Mouse (Mus musculus) liver, embryonic 11.5 days (tissue): ENCODE results near the gene Tcte1. TPM values are rescaled to one million over a fixed set of nuclear protein-coding genes. Genes with fewer than 3 reads are reported as not detected.

Experiments
- ATAC-seq: fragments of 200-750 bp; cut with Nextera tagmentation; replicated peaks from 2 replicates; pipeline ENCODE4 v1.8.0; 2017; ENCODE audit warnings: moderate number of reproducible peaks, mild to moderate bottlenecking, moderate TSS enrichment, moderate library complexity; ENCODE audit not compliant: low FRiP score
- DNase-seq: peaks from one replicate; pipeline ENCODE4 v3.0.0-alpha.2; 2017; ENCODE audit warnings: low spot score
- H3K27ac ChIP-seq: fragments of 300-500 bp; sonication (generic); 2 replicates; pipeline ENCODE4 v1.5.1; 2014; ENCODE audit warnings: mild to moderate bottlenecking, low read depth, low read length, control low read depth
- H3K27me3 ChIP-seq: fragments of 300-500 bp; sonication (generic); replicated peaks from 2 replicates; pipeline ENCODE4 v1.6.1; 2014; ENCODE audit warnings: low read length, mixed read lengths; ENCODE audit not compliant: control insufficient read depth, insufficient read depth
- H3K36me3 ChIP-seq: fragments of 300-500 bp; sonication (generic); 2 replicates; pipeline ENCODE4 v1.6.1; 2014; ENCODE audit warnings: mild to moderate bottlenecking, low read length, moderate library complexity, mixed read lengths; ENCODE audit not compliant: control insufficient read depth, insufficient read depth
- H3K4me1 ChIP-seq: fragments of 300-500 bp; sonication (generic); replicated peaks from 2 replicates; pipeline ENCODE4 v1.6.1; 2014; ENCODE audit warnings: low read length, mixed read lengths; ENCODE audit not compliant: control insufficient read depth, insufficient read depth
- H3K4me2 ChIP-seq: fragments of 300-500 bp; sonication (generic); 2 replicates; pipeline ENCODE4 v1.6.1; 2014; ENCODE audit warnings: mild to moderate bottlenecking, control low read depth, moderate library complexity
- H3K4me3 ChIP-seq: fragments of 300-500 bp; sonication (generic); 2 replicates; pipeline ENCODE4 v1.5.1; 2014; ENCODE audit warnings: low read depth, low read length, control low read depth
- H3K9ac ChIP-seq: fragments of 300-500 bp; sonication (generic); 2 replicates; pipeline ENCODE4 v1.6.1; 2014; ENCODE audit warnings: low read depth, low read length, control low read depth
- H3K9me3 ChIP-seq: fragments of 300-500 bp; sonication (generic); 2 replicates; pipeline ENCODE4 v1.6.1; 2016; ENCODE audit warnings: low read length, inconsistent platforms, mixed read lengths; ENCODE audit not compliant: control insufficient read depth
- WGBS: fragments of 180-500 bp; shearing (Covaris S2); extraction: QIAGEN DNeasy Blood & Tissue Kit; methylation state at CpG from one replicate; pipeline ENCODE4 v1.1.7; 2014; 5-methylcytosine and 5-hydroxymethylcytosine counted together
- polyA plus RNA-seq: library from polyadenylated mRNA; unstranded; fragments of >200 nt; fragmentation: Nextera tagmentation; extraction: Ambion mirVana; gene quantifications from 2 replicates; pipeline ENCODE4 v1.2.1, GENCODE M21; 2014

Gene Tcte1
- polyA plus RNA-seq, 1 experiment from 2014 or later, result 0.23 TPM

DNA sequence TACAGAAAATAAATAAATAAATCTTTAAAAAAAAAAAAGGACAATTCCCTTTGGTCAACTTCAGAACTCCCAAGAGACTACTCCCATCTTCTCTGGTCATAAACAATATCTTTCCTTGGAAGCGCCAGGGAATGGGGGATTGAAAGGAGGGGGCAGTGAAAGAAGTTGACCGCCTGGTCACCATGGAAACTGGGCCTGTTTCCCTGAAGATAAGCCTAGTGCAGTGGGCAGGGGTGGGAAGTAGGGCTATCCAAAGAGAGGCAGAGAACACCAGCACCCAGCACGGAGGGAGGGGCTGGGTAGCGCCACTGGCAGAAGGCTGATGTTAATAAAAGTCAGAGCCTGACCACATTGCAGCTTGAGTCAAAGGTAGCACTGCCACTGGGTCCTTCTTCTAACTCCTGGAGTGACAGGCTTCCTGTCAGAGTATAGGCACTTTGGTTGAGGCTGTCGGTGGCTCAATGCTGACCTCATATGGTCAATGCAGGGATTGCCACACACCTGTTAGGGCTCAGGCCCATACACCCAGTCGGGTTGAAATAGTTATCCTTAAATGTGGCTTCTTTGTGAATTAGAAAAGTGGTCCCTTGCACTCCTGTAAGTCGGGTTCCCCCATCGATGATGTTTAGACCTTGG, 28.7 kb downstream of the Tcte1 start:
- Histone ChIP-seq H3K9ac (no peak overlapping the region), H3K4me2 (no peak overlapping the region), H3K36me3 (no peaks in the 10 kb centered on the region), H3K4me1 (peaks cover 26% of the 10 kb centered on the region), H3K4me3 (no peak overlapping the region), H3K9me3 (no peaks in the 10 kb centered on the region), H3K27me3 (peaks cover 54% of the 10 kb centered on the region), H3K27ac (no peak overlapping the region)
- ATAC-seq (peak; percentile 46; the same call in 1 of the 2 replicates), DNase-seq (no peak)
- 2% methylated on average over 8 of the region's 8 CpGs for WGBS

DNA sequence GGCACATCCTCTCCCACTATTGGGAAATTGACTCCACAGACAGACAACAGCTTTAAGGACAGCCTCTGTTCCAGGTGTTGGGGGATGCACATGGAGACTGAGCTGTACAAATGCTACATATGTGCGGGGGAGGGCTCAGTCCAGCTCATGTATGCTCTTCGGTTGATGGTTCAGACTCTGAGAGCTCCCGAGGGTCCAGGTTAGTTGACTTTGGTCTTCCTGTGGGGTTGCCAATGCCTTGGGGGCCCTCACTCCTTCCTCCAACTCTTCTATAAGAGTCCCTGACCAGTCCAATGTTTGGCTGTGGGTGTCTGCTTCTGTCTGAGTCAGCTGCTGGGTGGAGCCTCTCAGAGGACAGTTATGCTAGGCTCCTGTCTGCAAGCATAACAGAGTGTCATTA, 29.8 kb downstream of the Tcte1 start:
- Histone ChIP-seq H3K4me1 (peaks cover 26% of the 10 kb centered on the region), H3K27me3 (peaks cover 50% of the 10 kb centered on the region), H3K4me2 (no peak overlapping the region), H3K9me3 (no peaks in the 10 kb centered on the region), H3K4me3 (no peak overlapping the region), H3K27ac (no peak overlapping the region), H3K36me3 (no peaks in the 10 kb centered on the region), H3K9ac (no peak overlapping the region)
- ATAC-seq (no peak), DNase-seq (no peak)
- 79% methylated on average over 3 of the region's 3 CpGs for WGBS

DNA sequence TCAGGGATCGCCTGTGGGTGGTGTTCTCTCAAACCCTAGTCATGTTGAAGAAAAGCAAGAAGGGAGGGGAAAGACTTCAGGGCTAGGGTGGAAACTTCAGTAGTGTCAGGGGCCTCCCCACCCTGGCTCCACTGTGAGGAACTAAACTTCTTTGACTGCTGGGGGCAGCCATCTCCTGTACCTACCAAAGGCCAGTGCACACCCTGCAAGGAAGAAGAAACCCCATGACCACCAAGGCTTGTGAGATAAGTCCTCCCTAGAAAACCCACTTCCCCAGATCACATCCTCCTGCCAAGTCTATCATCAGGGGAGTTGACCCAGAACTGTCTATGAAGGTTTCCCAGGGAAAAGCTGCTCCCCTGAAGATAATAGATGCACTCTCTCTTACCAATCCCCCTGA, 31.2 kb downstream of the Tcte1 start:
- H3K4me2 ChIP-seq, result no peak overlapping the region
- no peaks in the 10 kb centered on the region for H3K36me3 ChIP-seq
- ATAC-seq (no peak), DNase-seq (no peak)
- H3K27ac ChIP-seq, result no peak overlapping the region
- H3K4me1 ChIP-seq, result peaks cover 18% of the 10 kb centered on the region
- H3K9ac ChIP-seq, result no peak overlapping the region
- no peaks in the 10 kb centered on the region for H3K9me3 ChIP-seq
- H3K27me3 ChIP-seq, result peaks cover 36% of the 10 kb centered on the region
- no peak overlapping the region for H3K4me3 ChIP-seq
- 42% methylated on average over 1 of the region's 1 CpGs for WGBS

DNA sequence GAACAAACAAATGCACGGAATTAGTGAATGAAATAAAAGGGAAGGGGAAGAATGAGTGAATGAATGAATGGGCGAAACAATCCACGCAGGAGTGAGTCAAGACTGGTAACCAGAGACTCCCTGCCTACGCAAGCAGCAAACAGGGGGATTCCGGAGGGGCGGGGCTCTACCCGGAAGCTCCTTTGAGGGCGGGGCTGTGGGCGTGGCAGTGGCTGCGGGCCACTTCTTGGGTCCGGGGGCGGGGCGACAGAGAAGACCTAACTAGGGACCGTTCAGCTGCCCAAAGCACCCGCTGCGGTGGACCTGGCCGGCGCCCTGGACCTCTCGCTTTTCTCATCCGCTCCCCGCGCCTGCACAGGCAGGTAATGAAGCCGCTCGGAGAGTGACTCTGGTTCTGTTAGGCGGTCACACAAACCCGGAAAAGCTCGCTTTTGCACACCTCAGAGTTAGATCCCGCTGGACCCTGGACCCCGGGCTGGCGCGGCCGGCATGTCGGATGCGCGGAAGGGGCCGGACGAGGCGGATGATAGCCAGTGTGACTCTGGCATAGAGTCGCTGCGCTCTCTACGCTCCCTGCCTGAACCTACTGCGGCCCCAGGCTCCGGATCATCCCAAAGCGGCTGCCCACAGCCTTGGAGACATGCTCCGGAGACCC, 32.3 kb downstream of the Tcte1 start, which contains the start of gene Nfkbie:
Gene Nfkbie, plus strand, starts transcription at position 252 of the 655 bp plus-strand sequence.
- no peaks in the 10 kb centered on the region for H3K9me3 ChIP-seq
- DNase-seq (peak; percentile 97), ATAC-seq (peak; percentile 79)
- peak within 1 kb of the TSS; percentile 68 for H3K9ac ChIP-seq
- H3K4me1 ChIP-seq, result peaks cover 18% of the 10 kb centered on the region
- H3K4me2 ChIP-seq, result peak within 1 kb of the TSS; percentile 100
- H3K27ac ChIP-seq, result no peak within 1 kb of the TSS
- WGBS, result under 1% methylated on average over 45 of the region's 45 CpGs
- H3K27me3 ChIP-seq, result peaks cover 25% of the 10 kb centered on the region
- peak within 1 kb of the TSS; percentile 73 for H3K4me3 ChIP-seq
- no peaks in the 10 kb centered on the region for H3K36me3 ChIP-seq

DNA sequence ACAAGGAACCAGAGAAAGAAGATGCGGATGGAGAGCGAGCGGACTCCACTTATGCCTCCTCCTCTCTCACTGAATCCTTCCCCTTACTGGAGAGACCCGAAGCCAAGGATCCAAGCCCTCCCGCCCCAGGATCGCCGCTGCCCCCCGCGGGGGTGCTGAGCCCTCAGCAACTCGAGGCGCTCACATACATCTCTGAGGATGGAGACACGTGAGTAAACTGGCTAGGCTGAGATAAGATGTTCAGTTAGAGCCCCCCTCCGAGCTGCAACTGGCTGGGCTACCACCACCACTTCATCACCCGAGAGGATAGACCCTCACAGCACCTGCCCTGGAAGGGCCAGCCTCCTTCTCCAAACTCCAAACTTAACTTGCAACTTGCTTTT, 32.9 kb downstream of the Tcte1 start:
- 3% methylated on average over 14 of the region's 14 CpGs for WGBS
- Histone ChIP-seq H3K27ac (no peak overlapping the region), H3K9me3 (no peaks in the 10 kb centered on the region), H3K27me3 (peaks cover 20% of the 10 kb centered on the region), H3K36me3 (no peaks in the 10 kb centered on the region), H3K4me1 (peaks cover 18% of the 10 kb centered on the region), H3K4me3 (peak overlapping the region; percentile 73), H3K9ac (peak overlapping the region; percentile 68), H3K4me2 (peak overlapping the region; percentile 100)
- ATAC-seq (no peak), DNase-seq (no peak)

DNA sequence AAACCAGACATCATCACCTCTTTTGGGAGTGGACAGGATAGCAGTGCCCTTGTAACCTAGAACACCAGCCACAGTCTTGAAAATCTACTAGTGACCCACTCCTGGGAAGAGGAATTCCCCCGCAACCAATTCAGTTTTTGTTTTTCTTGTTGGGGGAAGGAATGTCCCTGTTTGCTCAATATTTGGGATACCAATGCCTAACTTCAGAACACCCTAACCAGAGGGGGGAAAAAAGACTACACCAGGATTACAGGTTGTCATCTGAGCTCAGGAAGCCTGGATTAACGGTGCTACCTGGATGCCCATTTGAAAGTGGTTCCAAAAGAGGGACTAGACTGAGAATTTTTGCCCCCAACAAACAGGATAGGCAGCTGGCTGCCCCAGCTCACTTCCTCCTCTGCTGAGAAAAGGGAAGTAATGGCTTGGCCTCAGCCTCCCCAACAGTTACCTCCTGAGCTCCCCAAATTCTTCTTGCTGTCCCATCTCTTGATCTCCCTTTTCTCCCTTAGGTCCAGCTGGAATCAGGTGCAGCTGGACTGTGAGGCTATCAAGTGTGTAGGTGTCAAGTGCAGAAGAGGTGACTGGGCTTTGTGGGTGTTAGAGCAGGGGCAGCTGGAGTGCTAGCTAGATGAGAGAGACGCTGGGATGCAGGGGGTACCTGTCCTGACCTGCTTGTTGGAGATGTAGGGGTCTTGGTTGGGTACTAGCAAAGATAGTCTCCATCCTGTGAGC, 33.4 kb downstream of the Tcte1 start:
- ATAC-seq (no peak), DNase-seq (no peak)
- WGBS, result 47% methylated on average over 3 of the region's 3 CpGs
- Histone ChIP-seq H3K9me3 (no peaks in the 10 kb centered on the region), H3K27me3 (peaks cover 16% of the 10 kb centered on the region), H3K4me1 (peaks cover 18% of the 10 kb centered on the region), H3K27ac (no peak overlapping the region), H3K4me3 (peak overlapping the region; percentile 73), H3K4me2 (peak overlapping the region; percentile 100), H3K36me3 (no peaks in the 10 kb centered on the region), H3K9ac (no peak overlapping the region)

DNA sequence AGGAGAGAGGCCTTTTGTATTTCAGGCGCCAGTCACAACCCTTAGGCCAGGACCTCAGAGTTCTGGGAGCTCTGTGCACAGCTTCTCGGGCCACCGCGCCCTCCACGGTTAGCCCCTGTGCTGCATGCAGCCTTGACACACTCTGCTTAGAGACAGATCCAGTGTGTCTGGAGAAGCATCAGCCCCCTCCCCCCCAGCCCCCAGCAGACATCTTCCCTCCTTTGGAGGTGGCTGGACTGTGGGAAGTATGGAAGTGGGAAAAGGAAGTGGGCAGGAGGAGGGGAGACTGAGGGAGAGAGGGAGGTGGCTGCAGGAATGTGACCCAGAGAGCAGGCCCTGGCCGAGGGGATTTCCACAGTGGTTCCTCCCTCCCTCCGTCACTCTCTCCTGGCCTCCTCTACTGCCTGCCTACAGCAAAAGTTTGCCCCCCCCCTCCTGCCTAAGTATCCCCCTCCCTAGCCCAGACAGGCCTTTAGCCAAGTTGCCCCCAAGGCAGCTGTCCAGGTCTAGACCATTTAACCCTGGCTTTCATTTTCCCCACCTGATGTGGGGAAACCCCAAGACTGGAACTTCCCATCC, 34.1 kb downstream of the Tcte1 start:
- WGBS, result 59% methylated on average over 7 of the region's 7 CpGs
- no peak overlapping the region for H3K27ac ChIP-seq
- peak overlapping the region; percentile 21; the same call in 1 of the 2 replicates for H3K4me3 ChIP-seq
- no peaks in the 10 kb centered on the region for H3K36me3 ChIP-seq
- peaks cover 12% of the 10 kb centered on the region for H3K27me3 ChIP-seq
- peaks cover 13% of the 10 kb centered on the region for H3K4me1 ChIP-seq
- DNase-seq, result no peak
- no peak for ATAC-seq
- H3K9ac ChIP-seq, result no peak overlapping the region
- H3K9me3 ChIP-seq, result no peaks in the 10 kb centered on the region
- peak overlapping the region; percentile 100 for H3K4me2 ChIP-seq

DNA sequence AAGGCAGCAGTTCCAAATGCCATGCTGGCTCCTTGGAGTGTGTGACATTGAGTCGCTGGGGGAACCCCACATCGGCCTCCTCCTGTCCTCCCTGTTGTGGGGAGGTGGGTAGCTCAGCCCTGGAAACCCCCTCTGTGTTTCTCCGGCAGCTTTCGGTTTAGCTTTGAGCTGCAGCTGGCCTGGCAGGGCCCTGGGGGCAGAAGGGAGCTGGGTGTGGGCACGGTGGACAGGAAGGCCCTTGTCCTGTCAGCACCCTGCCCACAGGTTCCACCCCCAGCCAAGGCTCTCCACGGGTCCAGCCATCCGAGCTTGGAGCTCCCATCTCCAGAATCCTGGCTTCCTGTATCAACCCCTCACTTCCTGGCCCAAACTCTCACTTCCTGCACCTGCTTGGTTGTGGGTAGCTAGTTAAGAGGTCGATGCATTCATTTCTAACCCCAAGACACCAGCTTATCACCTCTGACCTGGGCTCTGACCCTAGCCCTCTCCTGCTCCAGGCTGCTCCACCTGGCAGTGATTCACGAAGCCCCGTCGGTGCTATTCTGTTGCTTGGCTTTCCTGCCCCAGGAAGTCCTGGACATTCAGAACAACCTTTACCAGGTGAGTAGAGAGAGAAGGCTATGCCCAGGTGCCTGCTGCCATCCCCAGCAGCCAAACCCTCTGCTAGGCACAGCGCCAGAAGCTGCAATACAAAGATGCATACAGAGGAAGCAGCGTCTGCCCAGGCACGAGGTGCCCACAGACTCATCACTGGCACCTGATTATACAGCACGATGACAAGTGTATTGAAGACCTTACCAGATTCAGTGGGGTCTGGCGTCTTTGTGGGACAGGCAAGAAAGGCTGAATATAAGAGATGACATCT, 35.0 kb downstream of the Tcte1 start:
- Histone ChIP-seq H3K9ac (no peak overlapping the region), H3K4me3 (no peak overlapping the region), H3K36me3 (no peaks in the 10 kb centered on the region), H3K4me1 (peaks cover 13% of the 10 kb centered on the region), H3K27ac (no peak overlapping the region), H3K9me3 (no peaks in the 10 kb centered on the region), H3K27me3 (peaks cover 12% of the 10 kb centered on the region), H3K4me2 (no peak overlapping the region)
- WGBS, result 63% methylated on average over 16 of the region's 16 CpGs
- DNase-seq (no peak), ATAC-seq (no peak)
